Comparison of ENCODE assay signal across 13 mouse cellular contexts in genomic region chr7:115946559-115946958, GRCm38 (mm10).
DNase-seq lines count a peak whose midpoint lies in the region.
"Had no signal": no experiment of that assay in that cellular context is flagged by ENCODE, and none has a peak within 500 bp of the region (broad histone marks: within the 10 kb centered on the region; RNA-seq: fewer than 3 reads in every experiment).

No protein-coding gene starts in this region.

- intact Hi-C loops in heart, postnatal 14 days (cut with DNase I), result no loop called here
- intact Hi-C loops in left cerebral cortex, postnatal 10 days (cut with DNase I), result no loop called here

- peak; percentile 30 for DNase-seq in heart, adult 11 months
- no peak for DNase-seq in heart, postnatal 14 days
- DNase-seq in cerebellum, adult 18-20 months, result peak; percentile 32 to 44
- peak; percentile 39 for DNase-seq in cerebellum, adult 9-11 months
- DNase-seq in cerebellum, postnatal 36 days, result peak; percentile 43 to 44
- DNase-seq in urinary bladder, adult 2 months (ENCODE audit: low spot score), result no peak
- DNase-seq in left cerebral cortex, postnatal 10 days (ENCODE audit: extremely low spot score in 1 of 2, low spot score in 2 of 2), result no peak
- DNase-seq in layer of hippocampus, postnatal 14 days (ENCODE audit: low spot score in 2 of 2), result no peak
- DNase-seq: adrenal gland, postnatal 14 days; forebrain, postnatal 0 days; gastrocnemius, adult 2 months; gastrocnemius, postnatal 25 days; heart, postnatal 4 days had no signal

Comparison
In these comparisons a context has a peak if more than half of its experiments do, and no peak if none do; other contexts are left out.
1. DNase-seq: peak in heart, adult 11 months (single experiment), cerebellum, adult 18-20 months (2 of 2), cerebellum, adult 9-11 months (single experiment) and cerebellum, postnatal 36 days (2 of 2); none in heart, postnatal 14 days (0 of 2), urinary bladder, adult 2 months (single experiment), left cerebral cortex, postnatal 10 days (0 of 2) and layer of hippocampus, postnatal 14 days (0 of 2).